Mouse (Mus musculus): ENCODE measurements around the gene Siglecf. TPM values are rescaled to one million over a fixed set of nuclear protein-coding genes. Genes with fewer than 3 reads are reported as not detected.
"Not testable (repeated sequence)": the region's sequence is repeated elsewhere in the genome, so short reads cannot be mapped to it uniquely, and the experiment has no call there.

The Siglecf gene
- polyA plus RNA-seq, 1 experiment from 2014 or later = 0.32 TPM

- H3K27me3 ChIP-seq (ENCODE audit: control insufficient read depth, insufficient read depth, low read length) = no peaks in the 10 kb centered on the region
- ATAC-seq (ENCODE audit: insufficient number of reproducible peaks, low FRiP score, low TSS enrichment, low read depth) = no peak
- H3K36me3 ChIP-seq (ENCODE audit: control insufficient read depth, insufficient read depth, low read length) = no peaks in the 10 kb centered on the region
Measured at GRCm38 (mm10) chr7:43333203-43333602, 17.9 kb upstream of the Siglecf start.

DNA sequence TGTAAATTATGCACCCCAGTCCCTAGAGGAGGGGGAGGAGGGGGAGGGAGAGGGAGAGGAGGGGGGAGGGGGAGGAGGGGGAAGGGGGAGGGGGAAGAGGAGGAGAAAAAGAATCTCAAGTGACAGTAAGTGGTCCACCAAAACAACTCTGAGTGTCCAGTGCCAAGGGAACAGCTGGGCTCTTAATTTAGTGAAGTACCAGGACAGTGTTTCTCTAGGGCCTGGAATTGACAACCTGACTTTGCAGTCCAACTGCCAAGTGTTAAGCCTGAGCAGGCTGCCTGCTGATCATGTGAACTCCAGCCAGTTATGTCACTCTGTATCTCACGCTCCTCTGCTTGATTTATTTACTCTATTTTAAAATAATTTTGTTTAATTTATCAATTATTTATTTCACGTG, 17.2 kb upstream of the Siglecf start:
- H3K4me2 ChIP-seq (ENCODE audit: low read depth, severe bottlenecking) = no peak overlapping the region
- H3K36me3 ChIP-seq (ENCODE audit: control insufficient read depth, insufficient read depth, low read length) = no peaks in the 10 kb centered on the region
- no peak overlapping the region for H3K27ac ChIP-seq (replicated peaks; ENCODE audit: low read depth, low read length)
- no peak for DNase-seq (ENCODE audit: low spot score)
- no peak for ATAC-seq (ENCODE audit: insufficient number of reproducible peaks, low FRiP score, low TSS enrichment, low read depth)
- no peaks in the 10 kb centered on the region for H3K27me3 ChIP-seq (ENCODE audit: control insufficient read depth, insufficient read depth, low read length)
- 69% methylated on average over 2 of the region's 2 CpGs for WGBS
- no peaks in the 10 kb centered on the region for H3K9me3 ChIP-seq (ENCODE audit: control insufficient read depth, low read length)
- no peak overlapping the region for H3K4me3 ChIP-seq (ENCODE audit: low read depth, low read length)
- no peaks in the 10 kb centered on the region for H3K4me1 ChIP-seq (ENCODE audit: control insufficient read depth, insufficient read depth, low read length)
- no peak overlapping the region for H3K9ac ChIP-seq (ENCODE audit: low read length)

More at GRCm38 (mm10) chr7:43333203-43333602, 17.9 kb upstream of the Siglecf start:
- Histone ChIP-seq H3K4me3 (ENCODE audit: low read depth, low read length) (no peak overlapping the region), H3K27ac (replicated peaks; ENCODE audit: low read depth, low read length) (no peak overlapping the region), H3K9me3 (ENCODE audit: control insufficient read depth, low read length) (no peaks in the 10 kb centered on the region), H3K4me1 (ENCODE audit: control insufficient read depth, insufficient read depth, low read length) (no peaks in the 10 kb centered on the region), H3K4me2 (ENCODE audit: low read depth, severe bottlenecking) (no peak overlapping the region), H3K9ac (ENCODE audit: low read length) (no peak overlapping the region)
- WGBS = 40% methylated on average over 5 of the region's 7 CpGs
- no peak for DNase-seq (ENCODE audit: low spot score)

GRCm38 (mm10) chr7:43340771-43341170, 10.4 kb upstream of the Siglecf start:
- Histone ChIP-seq H3K27me3 (ENCODE audit: control insufficient read depth, insufficient read depth, low read length) (no peaks in the 10 kb centered on the region), H3K4me2 (ENCODE audit: low read depth, severe bottlenecking) (no peak overlapping the region), H3K27ac (replicated peaks; ENCODE audit: low read depth, low read length) (no peak overlapping the region), H3K9me3 (ENCODE audit: control insufficient read depth, low read length) (no peaks in the 10 kb centered on the region), H3K36me3 (ENCODE audit: control insufficient read depth, insufficient read depth, low read length) (no peaks in the 10 kb centered on the region), H3K9ac (ENCODE audit: low read length) (no peak overlapping the region), H3K4me3 (ENCODE audit: low read depth, low read length) (no peak overlapping the region), H3K4me1 (ENCODE audit: control insufficient read depth, insufficient read depth, low read length) (no peaks in the 10 kb centered on the region)
- DNase-seq (ENCODE audit: low spot score) = no peak
- ATAC-seq (ENCODE audit: insufficient number of reproducible peaks, low FRiP score, low TSS enrichment, low read depth) = no peak
- 88% methylated on average over 4 of the region's 4 CpGs for WGBS

DNA sequence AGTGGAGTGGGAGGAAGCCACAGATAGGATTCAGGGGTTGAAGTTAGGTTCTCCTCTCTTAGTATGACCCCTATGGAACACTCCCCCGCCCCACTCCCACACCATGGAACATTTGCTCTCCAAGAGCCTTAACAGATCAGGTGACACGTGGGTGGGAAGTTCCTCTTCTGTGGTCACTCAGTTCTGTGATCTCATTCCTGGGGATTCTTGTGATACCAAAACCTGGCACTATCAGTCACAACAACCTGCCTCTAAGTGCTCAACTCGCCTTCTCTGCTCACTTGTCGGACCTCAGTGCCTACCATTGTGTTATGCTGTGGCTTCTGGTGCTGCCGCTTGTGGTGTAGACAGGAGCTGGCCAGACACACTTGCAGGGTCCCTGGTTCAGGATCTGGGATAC, 8.0 kb upstream of the Siglecf start:
- WGBS = 69% methylated on average over 5 of the region's 5 CpGs
- no peaks in the 10 kb centered on the region for H3K4me1 ChIP-seq (ENCODE audit: control insufficient read depth, insufficient read depth, low read length)
- DNase-seq (ENCODE audit: low spot score) (no peak), ATAC-seq (ENCODE audit: insufficient number of reproducible peaks, low FRiP score, low TSS enrichment, low read depth) (no peak)
- H3K9me3 ChIP-seq (ENCODE audit: control insufficient read depth, low read length) = no peaks in the 10 kb centered on the region
- H3K4me2 ChIP-seq (ENCODE audit: low read depth, severe bottlenecking) = no peak overlapping the region
- no peaks in the 10 kb centered on the region for H3K36me3 ChIP-seq (ENCODE audit: control insufficient read depth, insufficient read depth, low read length)
- no peak overlapping the region for H3K4me3 ChIP-seq (ENCODE audit: low read depth, low read length)
- no peaks in the 10 kb centered on the region for H3K27me3 ChIP-seq (ENCODE audit: control insufficient read depth, insufficient read depth, low read length)
- no peak overlapping the region for H3K27ac ChIP-seq (replicated peaks; ENCODE audit: low read depth, low read length)
- H3K9ac ChIP-seq (ENCODE audit: low read length) = no peak overlapping the region

DNA sequence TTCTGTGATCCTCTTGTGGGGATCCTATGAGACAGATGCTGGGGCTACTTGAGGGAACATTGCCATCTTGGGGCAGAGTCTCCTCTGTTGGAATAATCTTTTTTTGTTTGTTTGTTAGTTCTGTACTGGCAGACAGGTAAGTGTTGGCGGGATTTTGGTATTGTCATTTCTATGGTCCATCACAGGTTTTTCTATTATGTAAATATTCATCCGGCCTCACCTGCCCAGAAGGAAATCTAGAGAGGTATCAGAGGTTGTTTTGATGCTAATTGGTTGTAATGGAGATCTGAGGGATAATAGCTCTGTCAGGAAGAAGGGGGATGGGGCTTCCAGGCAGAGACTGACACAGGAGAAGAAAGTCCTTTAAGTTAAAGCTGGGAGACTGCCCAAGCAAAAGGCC, 7.1 kb upstream of the Siglecf start:
- Histone ChIP-seq H3K4me1 (ENCODE audit: control insufficient read depth, insufficient read depth, low read length) (no peaks in the 10 kb centered on the region), H3K36me3 (ENCODE audit: control insufficient read depth, insufficient read depth, low read length) (no peaks in the 10 kb centered on the region), H3K27ac (replicated peaks; ENCODE audit: low read depth, low read length) (no peak overlapping the region), H3K27me3 (ENCODE audit: control insufficient read depth, insufficient read depth, low read length) (no peaks in the 10 kb centered on the region), H3K4me3 (ENCODE audit: low read depth, low read length) (no peak overlapping the region), H3K9me3 (ENCODE audit: control insufficient read depth, low read length) (no peaks in the 10 kb centered on the region), H3K9ac (ENCODE audit: low read length) (no peak overlapping the region), H3K4me2 (ENCODE audit: low read depth, severe bottlenecking) (no peak overlapping the region)
- DNase-seq (ENCODE audit: low spot score) (no peak), ATAC-seq (ENCODE audit: insufficient number of reproducible peaks, low FRiP score, low TSS enrichment, low read depth) (no peak)
- WGBS = 70% methylated on average over 2 of the region's 2 CpGs

GRCm38 (mm10) chr7:43344491-43344890, 6.7 kb upstream of the Siglecf start:
- Histone ChIP-seq H3K4me2 (ENCODE audit: low read depth, severe bottlenecking) (no peak overlapping the region), H3K9ac (ENCODE audit: low read length) (no peak overlapping the region), H3K9me3 (ENCODE audit: control insufficient read depth, low read length) (no peaks in the 10 kb centered on the region), H3K36me3 (ENCODE audit: control insufficient read depth, insufficient read depth, low read length) (no peaks in the 10 kb centered on the region), H3K4me3 (ENCODE audit: low read depth, low read length) (no peak overlapping the region), H3K27me3 (ENCODE audit: control insufficient read depth, insufficient read depth, low read length) (no peaks in the 10 kb centered on the region), H3K27ac (replicated peaks; ENCODE audit: low read depth, low read length) (no peak overlapping the region), H3K4me1 (ENCODE audit: control insufficient read depth, insufficient read depth, low read length) (no peaks in the 10 kb centered on the region)
- DNase-seq (ENCODE audit: low spot score) (no peak), ATAC-seq (ENCODE audit: insufficient number of reproducible peaks, low FRiP score, low TSS enrichment, low read depth) (no peak)
- WGBS = 82% methylated on average over 4 of the region's 4 CpGs

- Histone ChIP-seq H3K4me3 (ENCODE audit: low read depth, low read length) (no peak overlapping the region), H3K27me3 (ENCODE audit: control insufficient read depth, insufficient read depth, low read length) (no peaks in the 10 kb centered on the region), H3K9ac (ENCODE audit: low read length) (no peak overlapping the region), H3K27ac (replicated peaks; ENCODE audit: low read depth, low read length) (no peak overlapping the region), H3K36me3 (ENCODE audit: control insufficient read depth, insufficient read depth, low read length) (no peaks in the 10 kb centered on the region), H3K4me2 (ENCODE audit: low read depth, severe bottlenecking) (no peak overlapping the region), H3K4me1 (ENCODE audit: control insufficient read depth, insufficient read depth, low read length) (no peaks in the 10 kb centered on the region), H3K9me3 (ENCODE audit: control insufficient read depth, low read length) (no peaks in the 10 kb centered on the region)
- 87% methylated on average over 4 of the region's 4 CpGs for WGBS
- no peak for ATAC-seq (ENCODE audit: insufficient number of reproducible peaks, low FRiP score, low TSS enrichment, low read depth)
- no peak for DNase-seq (ENCODE audit: low spot score)
Measured at GRCm38 (mm10) chr7:43346148-43346547, 5.0 kb upstream of the Siglecf start.

- Histone ChIP-seq H3K4me2 (ENCODE audit: low read depth, severe bottlenecking) (no peak overlapping the region), H3K9ac (ENCODE audit: low read length) (no peak overlapping the region), H3K4me1 (ENCODE audit: control insufficient read depth, insufficient read depth, low read length) (no peaks in the 10 kb centered on the region), H3K9me3 (ENCODE audit: control insufficient read depth, low read length) (no peaks in the 10 kb centered on the region), H3K27me3 (ENCODE audit: control insufficient read depth, insufficient read depth, low read length) (no peaks in the 10 kb centered on the region), H3K27ac (replicated peaks; ENCODE audit: low read depth, low read length) (no peak overlapping the region), H3K36me3 (ENCODE audit: control insufficient read depth, insufficient read depth, low read length) (no peaks in the 10 kb centered on the region), H3K4me3 (ENCODE audit: low read depth, low read length) (no peak overlapping the region)
- WGBS = 79% methylated on average over 1 of the region's 1 CpGs
- DNase-seq (ENCODE audit: low spot score) (no peak), ATAC-seq (ENCODE audit: insufficient number of reproducible peaks, low FRiP score, low TSS enrichment, low read depth) (no peak)
Measured at GRCm38 (mm10) chr7:43346571-43346970, 4.6 kb upstream of the Siglecf start.

DNA sequence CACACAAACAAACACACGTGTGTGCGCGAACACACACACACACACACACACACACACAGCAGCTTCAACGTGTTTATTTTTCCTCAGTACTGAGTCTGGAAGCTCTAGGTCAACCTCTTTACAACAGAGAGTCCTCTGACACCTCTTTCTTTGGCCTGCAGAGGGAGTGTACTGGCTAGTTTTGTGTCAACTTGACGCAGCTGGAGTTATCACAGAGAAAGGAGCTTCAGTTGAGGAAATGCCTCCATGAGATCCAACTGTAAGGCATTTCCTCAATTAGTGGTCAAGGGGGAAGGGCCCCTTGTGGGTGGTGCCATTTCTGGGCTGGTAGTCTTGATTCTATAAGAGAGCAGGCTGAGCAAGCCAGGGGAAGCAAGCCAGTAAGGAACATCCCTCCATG, 1.5 kb upstream of the Siglecf start:
- DNase-seq (ENCODE audit: low spot score); H3K27me3 ChIP-seq (ENCODE audit: control insufficient read depth, insufficient read depth, low read length); H3K9ac ChIP-seq (ENCODE audit: low read length); H3K4me1 ChIP-seq (ENCODE audit: control insufficient read depth, insufficient read depth, low read length); H3K9me3 ChIP-seq (ENCODE audit: control insufficient read depth, low read length); H3K4me3 ChIP-seq (ENCODE audit: low read depth, low read length); ATAC-seq (ENCODE audit: insufficient number of reproducible peaks, low FRiP score, low TSS enrichment, low read depth); H3K36me3 ChIP-seq (ENCODE audit: control insufficient read depth, insufficient read depth, low read length); H3K4me2 ChIP-seq (ENCODE audit: low read depth, severe bottlenecking); H3K27ac ChIP-seq (replicated peaks; ENCODE audit: low read depth, low read length): not testable (repeated sequence)
- WGBS = 68% methylated on average over 5 of the region's 5 CpGs

Data from limb, embryonic 11.5 days (tissue).